Mouse (Mus musculus): ENCODE measurements around the gene Angpt4. TPM values are rescaled to one million over a fixed set of nuclear protein-coding genes. Genes with fewer than 3 reads are reported as not detected.

The Angpt4 gene
- total and polyA plus RNA-seq, 2 experiments from 2014 or later = 0.12 TPM; not detected in 1

GRCm38 (mm10) chr2:151915111-151915510 lies 4.1 kb downstream of the Angpt4 start:
- 30% methylated on average over 2 of the region's 2 CpGs for WGBS
- Histone ChIP-seq H3K4me2 (ENCODE audit: low read depth, low read length) (no peak overlapping the region), H3K9ac (replicated peaks; ENCODE audit: low read depth, low read length) (no peak overlapping the region), H3K9me3 (replicated peaks; ENCODE audit: control insufficient read depth, low read length) (no peaks in the 10 kb centered on the region), H3K4me1 (ENCODE audit: control insufficient read depth, insufficient read depth) (peaks cover 18% of the 10 kb centered on the region), H3K36me3 (replicated peaks; ENCODE audit: control insufficient read depth, insufficient read depth, low read length) (no peaks in the 10 kb centered on the region), H3K27ac (ENCODE audit: low read depth) (no peak overlapping the region), H3K4me3 (ENCODE audit: low read depth, low read length) (no peak overlapping the region), H3K27me3 (ENCODE audit: control insufficient read depth, insufficient read depth, low read length) (no peaks in the 10 kb centered on the region)
- DNase-seq (ENCODE audit: low spot score) = no peak
- no peak for ATAC-seq (ENCODE audit: insufficient read depth, low read depth)
- no peak for TF ChIP-seq EP300 (IDR thresholded peaks at IDR 0.05; ENCODE audit: low read depth)
- TF ChIP-seq CTCF (IDR thresholded peaks at IDR 0.05; ENCODE audit: low read depth) = no peak

- Histone ChIP-seq H3K4me1 (ENCODE audit: control insufficient read depth, insufficient read depth) (peaks cover 10% of the 10 kb centered on the region), H3K9ac (replicated peaks; ENCODE audit: low read depth, low read length) (no peak overlapping the region), H3K4me2 (ENCODE audit: low read depth, low read length) (no peak overlapping the region), H3K36me3 (replicated peaks; ENCODE audit: control insufficient read depth, insufficient read depth, low read length) (no peaks in the 10 kb centered on the region), H3K9me3 (replicated peaks; ENCODE audit: control insufficient read depth, low read length) (no peaks in the 10 kb centered on the region), H3K27me3 (ENCODE audit: control insufficient read depth, insufficient read depth, low read length) (no peaks in the 10 kb centered on the region), H3K27ac (ENCODE audit: low read depth) (no peak overlapping the region), H3K4me3 (ENCODE audit: low read depth, low read length) (no peak overlapping the region)
- DNase-seq (ENCODE audit: low spot score) (no peak), ATAC-seq (ENCODE audit: insufficient read depth, low read depth) (no peak)
- TF ChIP-seq EP300 (IDR thresholded peaks at IDR 0.05; ENCODE audit: low read depth) (no peak), CTCF (IDR thresholded peaks at IDR 0.05; ENCODE audit: low read depth) (no peak)
- WGBS = 68% methylated on average over 13 of the region's 13 CpGs
These were observed 5.2 kb downstream of the Angpt4 start for GRCm38 (mm10) chr2:151916061-151916831.

- Histone ChIP-seq H3K27ac (ENCODE audit: low read depth) (0 out of 2 replicates have a peak overlapping the region, but pooled peaks have one; percentile 15), H3K9me3 (replicated peaks; ENCODE audit: control insufficient read depth, low read length) (no peaks in the 10 kb centered on the region), H3K4me3 (ENCODE audit: low read depth, low read length) (no peak overlapping the region), H3K36me3 (replicated peaks; ENCODE audit: control insufficient read depth, insufficient read depth, low read length) (no peaks in the 10 kb centered on the region), H3K27me3 (ENCODE audit: control insufficient read depth, insufficient read depth, low read length) (no peaks in the 10 kb centered on the region), H3K9ac (replicated peaks; ENCODE audit: low read depth, low read length) (no peak overlapping the region), H3K4me2 (ENCODE audit: low read depth, low read length) (no peak overlapping the region), H3K4me1 (ENCODE audit: control insufficient read depth, insufficient read depth) (peaks cover 7% of the 10 kb centered on the region)
- WGBS = 26% methylated on average over 9 of the region's 9 CpGs
- ATAC-seq (ENCODE audit: insufficient read depth, low read depth) = peak; percentile 86
- DNase-seq (ENCODE audit: low spot score) = peak; percentile 48
- TF ChIP-seq CTCF (IDR thresholded peaks at IDR 0.05; ENCODE audit: low read depth) (no peak), EP300 (IDR thresholded peaks at IDR 0.05; ENCODE audit: low read depth) (no peak)
These were observed 8.1 kb downstream of the Angpt4 start for GRCm38 (mm10) chr2:151919140-151919539.

GRCm38 (mm10) chr2:151921068-151921467 lies 10.1 kb downstream of the Angpt4 start:
- Histone ChIP-seq H3K4me2 (ENCODE audit: low read depth, low read length) (no peak overlapping the region), H3K27me3 (ENCODE audit: control insufficient read depth, insufficient read depth, low read length) (no peaks in the 10 kb centered on the region), H3K4me3 (ENCODE audit: low read depth, low read length) (no peak overlapping the region), H3K9me3 (replicated peaks; ENCODE audit: control insufficient read depth, low read length) (no peaks in the 10 kb centered on the region), H3K4me1 (ENCODE audit: control insufficient read depth, insufficient read depth) (peaks cover 18% of the 10 kb centered on the region), H3K27ac (ENCODE audit: low read depth) (no peak overlapping the region), H3K9ac (replicated peaks; ENCODE audit: low read depth, low read length) (no peak overlapping the region), H3K36me3 (replicated peaks; ENCODE audit: control insufficient read depth, insufficient read depth, low read length) (no peaks in the 10 kb centered on the region)
- WGBS = 75% methylated on average over 8 of the region's 8 CpGs
- TF ChIP-seq EP300 (IDR thresholded peaks at IDR 0.05; ENCODE audit: low read depth) = no peak
- no peak for TF ChIP-seq CTCF (IDR thresholded peaks at IDR 0.05; ENCODE audit: low read depth)
- DNase-seq (ENCODE audit: low spot score) (no peak), ATAC-seq (ENCODE audit: insufficient read depth, low read depth) (no peak)

- H3K4me2 ChIP-seq (ENCODE audit: low read depth, low read length) = no peak overlapping the region
- 55% methylated on average over 4 of the region's 4 CpGs for WGBS
- no peak for TF ChIP-seq EP300 (IDR thresholded peaks at IDR 0.05; ENCODE audit: low read depth)
- no peak for DNase-seq (ENCODE audit: low spot score)
- ATAC-seq (ENCODE audit: insufficient read depth, low read depth) = no peak
- H3K9me3 ChIP-seq (replicated peaks; ENCODE audit: control insufficient read depth, low read length) = no peaks in the 10 kb centered on the region
- H3K4me1 ChIP-seq (ENCODE audit: control insufficient read depth, insufficient read depth) = peaks cover 18% of the 10 kb centered on the region
- no peak overlapping the region for H3K27ac ChIP-seq (ENCODE audit: low read depth)
- no peaks in the 10 kb centered on the region for H3K27me3 ChIP-seq (ENCODE audit: control insufficient read depth, insufficient read depth, low read length)
- H3K4me3 ChIP-seq (ENCODE audit: low read depth, low read length) = no peak overlapping the region
- no peak overlapping the region for H3K9ac ChIP-seq (replicated peaks; ENCODE audit: low read depth, low read length)
- H3K36me3 ChIP-seq (replicated peaks; ENCODE audit: control insufficient read depth, insufficient read depth, low read length) = no peaks in the 10 kb centered on the region
These were observed 10.6 kb downstream of the Angpt4 start for GRCm38 (mm10) chr2:151921596-151921995.

- Histone ChIP-seq H3K27me3 (ENCODE audit: control insufficient read depth, insufficient read depth, low read length) (no peaks in the 10 kb centered on the region), H3K9ac (replicated peaks; ENCODE audit: low read depth, low read length) (no peak overlapping the region), H3K9me3 (replicated peaks; ENCODE audit: control insufficient read depth, low read length) (no peaks in the 10 kb centered on the region), H3K4me3 (ENCODE audit: low read depth, low read length) (no peak overlapping the region), H3K4me1 (ENCODE audit: control insufficient read depth, insufficient read depth) (peaks cover 12% of the 10 kb centered on the region), H3K27ac (ENCODE audit: low read depth) (no peak overlapping the region), H3K4me2 (ENCODE audit: low read depth, low read length) (no peak overlapping the region), H3K36me3 (replicated peaks; ENCODE audit: control insufficient read depth, insufficient read depth, low read length) (no peaks in the 10 kb centered on the region)
- TF ChIP-seq CTCF (IDR thresholded peaks at IDR 0.05; ENCODE audit: low read depth) = no peak
- no peak for TF ChIP-seq EP300 (IDR thresholded peaks at IDR 0.05; ENCODE audit: low read depth)
- DNase-seq (ENCODE audit: low spot score) (no peak), ATAC-seq (ENCODE audit: insufficient read depth, low read depth) (no peak)
- WGBS = 82% methylated on average over 7 of the region's 7 CpGs
These were observed 13.3 kb downstream of the Angpt4 start for GRCm38 (mm10) chr2:151924276-151924675.

All from heart, postnatal 0 days (tissue).